Mouse (Mus musculus): ENCODE results near the gene Apoh. TPM values are rescaled to one million over a fixed set of nuclear protein-coding genes. Genes with fewer than 3 reads are reported as not detected.

Apoh gene
- polyA plus RNA-seq, 1 experiment = 0.82 TPM

DNA sequence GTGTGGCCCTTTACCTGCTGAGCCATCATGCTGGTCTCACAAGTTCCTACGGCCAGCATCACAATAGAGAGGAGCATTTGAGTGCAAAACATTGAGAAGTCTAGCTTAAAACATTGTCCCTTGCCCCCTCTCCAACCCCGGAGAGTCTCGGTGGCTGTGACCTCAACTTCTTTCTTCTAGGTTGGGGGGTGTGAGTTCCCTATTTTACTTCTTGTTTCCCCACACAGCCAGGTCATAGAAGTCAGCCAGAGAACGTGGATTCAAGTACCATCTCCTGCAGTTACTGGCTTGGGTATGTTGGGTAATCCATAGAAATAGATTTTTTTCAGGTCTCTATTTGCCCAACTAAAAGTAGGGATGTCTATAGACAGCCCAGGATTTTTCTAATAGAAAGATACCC is 7.6 kb downstream of the Apoh start:
- 84% methylated on average over 4 of the region's 4 CpGs for WGBS
- Histone ChIP-seq H3K27ac (ENCODE audit: insufficient read depth, low read length) (no peak overlapping the region), H3K4me1 (ENCODE audit: control insufficient read depth, insufficient read depth, low read length) (no peaks in the 10 kb centered on the region), H3K4me3 (replicated peaks; ENCODE audit: insufficient read depth, low read depth, low read length) (no peak overlapping the region), H3K27me3 (ENCODE audit: control insufficient read depth, insufficient read depth, low read length) (no peaks in the 10 kb centered on the region)
- no peak for TF ChIP-seq CTCF (IDR thresholded peaks at IDR 0.05; ENCODE audit: borderline replicate concordance, insufficient read depth, low read depth, low read length)
- no peak for TF ChIP-seq POLR2A (IDR thresholded peaks at IDR 0.05; ENCODE audit: borderline replicate concordance, insufficient read depth, low read length)
- no peak for DNase-seq

DNA sequence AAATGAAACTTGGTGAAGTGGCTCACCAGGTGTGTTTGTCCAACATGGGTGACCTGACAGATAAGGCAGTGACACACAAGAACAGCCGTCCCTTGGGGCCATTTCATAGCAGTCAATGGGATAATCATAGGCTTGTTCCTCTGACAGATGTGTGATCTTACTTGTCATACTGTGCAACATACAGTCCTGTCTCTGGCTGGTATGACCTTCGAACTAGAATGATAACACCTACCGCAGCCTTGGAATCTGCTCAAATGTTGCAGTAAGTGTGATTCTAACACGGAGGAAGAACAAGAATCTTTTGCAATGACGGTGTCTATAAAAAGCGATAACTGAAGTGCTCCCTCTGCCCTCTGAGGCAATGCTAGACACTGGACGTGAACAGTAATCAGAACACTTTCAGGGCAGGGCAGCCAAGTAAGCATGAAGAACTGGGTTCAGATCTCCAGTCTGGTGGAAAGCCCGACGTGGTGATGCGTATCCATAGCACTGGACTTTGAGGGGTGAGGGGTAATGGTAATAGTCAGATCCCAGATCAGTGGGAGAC is 9.8 kb downstream of the Apoh start:
- Histone ChIP-seq H3K4me1 (ENCODE audit: control insufficient read depth, insufficient read depth, low read length) (no peaks in the 10 kb centered on the region), H3K27me3 (ENCODE audit: control insufficient read depth, insufficient read depth, low read length) (no peaks in the 10 kb centered on the region), H3K27ac (ENCODE audit: insufficient read depth, low read length) (no peak overlapping the region), H3K4me3 (replicated peaks; ENCODE audit: insufficient read depth, low read depth, low read length) (no peak overlapping the region)
- no peak for TF ChIP-seq POLR2A (IDR thresholded peaks at IDR 0.05; ENCODE audit: borderline replicate concordance, insufficient read depth, low read length)
- no peak for TF ChIP-seq CTCF (IDR thresholded peaks at IDR 0.05; ENCODE audit: borderline replicate concordance, insufficient read depth, low read depth, low read length)
- 91% methylated on average over 10 of the region's 10 CpGs for WGBS
- no peak for DNase-seq

DNA sequence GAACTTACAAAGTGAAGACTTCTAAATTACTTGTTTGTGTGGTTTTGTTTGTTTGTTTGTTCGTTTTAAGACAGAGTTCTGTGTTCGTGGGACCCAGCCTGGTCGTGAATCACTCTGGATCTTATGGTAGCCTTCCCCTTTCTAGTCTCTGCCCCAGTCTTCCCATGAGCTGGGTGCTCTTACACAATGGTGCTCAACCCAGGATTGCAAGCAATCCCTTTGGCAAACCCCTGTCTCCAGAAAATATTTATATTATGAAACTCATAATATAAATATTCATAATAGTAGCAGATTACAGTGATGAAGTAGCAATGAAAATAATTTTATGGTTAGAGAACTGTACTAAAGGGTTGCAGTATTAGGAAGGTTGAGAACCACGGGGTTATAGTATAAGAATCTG is 12.9 kb downstream of the Apoh start:
- 88% methylated on average over 4 of the region's 4 CpGs for WGBS
- Histone ChIP-seq H3K27ac (ENCODE audit: insufficient read depth, low read length) (no peak overlapping the region), H3K4me3 (replicated peaks; ENCODE audit: insufficient read depth, low read depth, low read length) (no peak overlapping the region), H3K4me1 (ENCODE audit: control insufficient read depth, insufficient read depth, low read length) (no peaks in the 10 kb centered on the region), H3K27me3 (ENCODE audit: control insufficient read depth, insufficient read depth, low read length) (no peaks in the 10 kb centered on the region)
- no peak for TF ChIP-seq CTCF (IDR thresholded peaks at IDR 0.05; ENCODE audit: borderline replicate concordance, insufficient read depth, low read depth, low read length)
- no peak for TF ChIP-seq POLR2A (IDR thresholded peaks at IDR 0.05; ENCODE audit: borderline replicate concordance, insufficient read depth, low read length)
- DNase-seq = no peak

DNA sequence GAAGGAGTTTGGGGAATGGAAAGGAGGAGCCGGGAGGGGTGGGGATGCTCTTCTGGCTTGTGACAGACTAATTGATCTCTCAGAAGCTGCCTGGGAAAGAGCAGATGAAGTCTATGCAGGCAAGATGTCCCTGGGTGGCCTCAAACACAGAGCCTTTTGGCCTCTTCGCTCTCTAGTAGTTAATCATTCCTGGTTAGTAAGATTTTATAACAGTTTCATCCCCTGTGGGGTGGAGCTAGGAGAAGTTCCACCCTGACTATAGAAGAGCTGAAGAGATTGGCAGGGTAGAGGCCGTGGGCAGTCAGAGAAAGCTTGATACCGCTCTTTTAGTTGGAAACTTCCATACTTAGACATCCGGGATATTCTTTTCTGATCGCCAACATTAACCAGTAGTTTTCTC is 15.8 kb downstream of the Apoh start:
- Histone ChIP-seq H3K4me3 (replicated peaks; ENCODE audit: insufficient read depth, low read depth, low read length) (no peak overlapping the region), H3K4me1 (ENCODE audit: control insufficient read depth, insufficient read depth, low read length) (no peaks in the 10 kb centered on the region), H3K27me3 (ENCODE audit: control insufficient read depth, insufficient read depth, low read length) (no peaks in the 10 kb centered on the region), H3K27ac (ENCODE audit: insufficient read depth, low read length) (no peak overlapping the region)
- DNase-seq = no peak
- TF ChIP-seq POLR2A (IDR thresholded peaks at IDR 0.05; ENCODE audit: borderline replicate concordance, insufficient read depth, low read length) (no peak), CTCF (IDR thresholded peaks at IDR 0.05; ENCODE audit: borderline replicate concordance, insufficient read depth, low read depth, low read length) (no peak)
- 89% methylated on average over 6 of the region's 6 CpGs for WGBS

DNA sequence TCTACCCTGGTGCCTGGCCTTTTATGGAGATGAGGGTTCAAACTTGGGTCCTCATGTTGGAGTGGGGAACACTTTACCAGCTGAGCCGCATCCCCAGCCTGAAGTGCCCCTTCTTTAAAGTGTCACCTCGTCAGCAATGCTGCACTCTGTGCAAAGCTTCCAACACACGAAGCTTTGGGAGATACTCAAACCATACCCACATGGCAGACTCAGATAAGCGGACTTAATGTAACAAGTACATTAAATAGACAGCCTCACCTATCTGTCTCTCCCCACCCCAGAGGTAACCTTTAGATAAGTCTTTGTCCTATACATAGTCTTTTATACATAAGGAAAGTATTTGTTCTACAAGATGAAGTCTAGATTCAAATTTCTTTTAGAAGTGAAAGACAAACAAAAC is 17.8 kb downstream of the Apoh start:
- H3K4me1 ChIP-seq (ENCODE audit: control insufficient read depth, insufficient read depth, low read length) = no peaks in the 10 kb centered on the region
- H3K27me3 ChIP-seq (ENCODE audit: control insufficient read depth, insufficient read depth, low read length) = no peaks in the 10 kb centered on the region
- H3K27ac ChIP-seq (ENCODE audit: insufficient read depth, low read length) = no peak overlapping the region
- TF ChIP-seq POLR2A (IDR thresholded peaks at IDR 0.05; ENCODE audit: borderline replicate concordance, insufficient read depth, low read length) = no peak
- TF ChIP-seq CTCF (IDR thresholded peaks at IDR 0.05; ENCODE audit: borderline replicate concordance, insufficient read depth, low read depth, low read length) = no peak
- 90% methylated on average over 4 of the region's 4 CpGs for WGBS
- no peak for DNase-seq
- no peak overlapping the region for H3K4me3 ChIP-seq (replicated peaks; ENCODE audit: insufficient read depth, low read depth, low read length)

DNA sequence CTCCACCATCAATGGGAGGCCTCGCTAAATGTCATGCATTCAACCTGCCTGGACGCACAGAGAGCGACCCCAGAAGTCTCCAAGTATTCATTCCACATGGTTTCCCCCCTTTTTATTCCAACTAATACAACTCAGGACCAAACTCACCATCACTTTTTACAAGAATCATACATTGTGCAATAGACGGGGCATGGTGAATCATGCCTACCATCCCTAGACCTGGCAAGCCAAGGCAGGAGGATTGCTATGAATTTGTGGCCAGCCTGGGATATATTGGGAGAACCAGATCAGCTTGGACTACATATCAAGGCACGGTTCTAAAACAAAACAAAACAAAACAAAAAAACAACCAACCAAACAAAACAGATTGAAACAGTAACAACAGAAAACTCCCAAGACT is 19.8 kb downstream of the Apoh start:
- H3K4me3 ChIP-seq (replicated peaks; ENCODE audit: insufficient read depth, low read depth, low read length) = no peak overlapping the region
- no peak for TF ChIP-seq CTCF (IDR thresholded peaks at IDR 0.05; ENCODE audit: borderline replicate concordance, insufficient read depth, low read depth, low read length)
- TF ChIP-seq POLR2A (IDR thresholded peaks at IDR 0.05; ENCODE audit: borderline replicate concordance, insufficient read depth, low read length) = no peak
- WGBS = 92% methylated on average over 5 of the region's 5 CpGs
- H3K27me3 ChIP-seq (ENCODE audit: control insufficient read depth, insufficient read depth, low read length) = no peaks in the 10 kb centered on the region
- H3K4me1 ChIP-seq (ENCODE audit: control insufficient read depth, insufficient read depth, low read length) = no peaks in the 10 kb centered on the region
- DNase-seq = no peak
- H3K27ac ChIP-seq (ENCODE audit: insufficient read depth, low read length) = no peak overlapping the region

DNA sequence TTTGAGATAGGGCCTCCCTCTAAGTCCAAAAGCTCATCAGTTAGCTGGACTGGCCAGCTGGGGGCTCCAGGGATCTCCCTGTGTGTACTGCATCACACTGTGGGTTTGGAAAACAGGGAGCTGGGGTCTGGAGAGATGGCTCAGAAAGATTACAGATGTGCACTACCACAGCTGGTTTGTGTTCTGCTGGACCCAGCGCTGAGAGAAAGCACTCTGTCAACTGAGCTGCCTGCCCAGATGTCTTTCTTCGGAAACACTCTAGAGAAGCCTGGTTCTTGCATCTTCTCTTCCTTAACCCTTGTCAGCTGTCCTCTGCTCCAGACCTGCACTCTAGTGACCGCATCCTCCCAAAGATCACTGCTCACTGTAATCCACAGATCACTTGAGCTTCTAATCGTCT is 20.8 kb downstream of the Apoh start:
- WGBS = 93% methylated on average over 4 of the region's 4 CpGs
- TF ChIP-seq POLR2A (IDR thresholded peaks at IDR 0.05; ENCODE audit: borderline replicate concordance, insufficient read depth, low read length) (no peak), CTCF (IDR thresholded peaks at IDR 0.05; ENCODE audit: borderline replicate concordance, insufficient read depth, low read depth, low read length) (no peak)
- DNase-seq = no peak

DNA sequence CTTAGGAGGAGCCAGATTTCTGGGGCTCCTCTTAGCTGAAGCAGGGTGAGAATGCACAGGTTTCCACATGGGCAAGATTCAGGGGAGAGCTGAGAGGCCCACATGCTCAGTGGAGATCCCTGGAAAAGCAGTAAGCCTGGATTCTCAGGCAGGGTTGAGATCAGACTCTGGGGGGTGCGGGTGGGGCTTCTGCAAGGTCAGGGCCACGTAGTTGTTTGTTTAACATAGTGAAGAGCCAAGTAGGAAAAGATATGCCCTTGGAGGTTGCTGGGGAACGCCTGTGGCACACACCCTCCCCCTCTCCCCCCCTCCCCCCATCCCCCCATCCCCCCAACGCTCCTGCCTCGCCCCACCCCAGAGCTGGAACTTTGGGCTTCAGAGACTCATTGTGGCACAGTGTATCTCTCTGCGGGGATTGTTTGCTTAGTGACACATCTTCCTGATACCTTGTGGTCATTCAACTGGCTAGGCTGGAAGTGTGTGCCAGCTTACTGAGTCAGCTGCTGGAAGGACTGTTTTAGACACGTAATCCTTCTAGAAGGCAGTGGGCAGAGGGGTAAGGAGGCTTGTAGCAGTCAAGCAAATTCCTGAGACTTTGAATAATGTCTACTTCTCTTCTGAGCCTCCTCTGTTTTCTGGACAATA is 21.9 kb downstream of the Apoh start:
- Histone ChIP-seq H3K27me3 (ENCODE audit: control insufficient read depth, insufficient read depth, low read length) (no peaks in the 10 kb centered on the region), H3K4me3 (replicated peaks; ENCODE audit: insufficient read depth, low read depth, low read length) (no peak overlapping the region), H3K27ac (ENCODE audit: insufficient read depth, low read length) (no peak overlapping the region), H3K4me1 (ENCODE audit: control insufficient read depth, insufficient read depth, low read length) (no peaks in the 10 kb centered on the region)
- WGBS = 39% methylated on average over 6 of the region's 7 CpGs
- TF ChIP-seq POLR2A (IDR thresholded peaks at IDR 0.05; ENCODE audit: borderline replicate concordance, insufficient read depth, low read length) (no peak), CTCF (IDR thresholded peaks at IDR 0.05; ENCODE audit: borderline replicate concordance, insufficient read depth, low read depth, low read length) (no peak)
- no peak for DNase-seq

More for the DNA sequence above, 20.8 kb downstream of the Apoh start:
- no peak overlapping the region for H3K27ac ChIP-seq (ENCODE audit: insufficient read depth, low read length)
- no peak overlapping the region for H3K4me3 ChIP-seq (replicated peaks; ENCODE audit: insufficient read depth, low read depth, low read length)
- no peaks in the 10 kb centered on the region for H3K4me1 ChIP-seq (ENCODE audit: control insufficient read depth, insufficient read depth, low read length)
- H3K27me3 ChIP-seq (ENCODE audit: control insufficient read depth, insufficient read depth, low read length) = no peaks in the 10 kb centered on the region
